Mouse (Mus musculus) left cerebral cortex, postnatal 14 days (tissue): ENCODE measurements around the gene Arih2. TPM values are rescaled to one million over a fixed set of nuclear protein-coding genes. Genes with fewer than 3 reads are reported as not detected.
"Not testable (repeated sequence)": the region's sequence is repeated elsewhere in the genome, so short reads cannot be mapped to it uniquely, and the experiment has no call there.

ENCODE experiments used
- DNase-seq, 2 experiments: peaks; one replicate each; pipeline ENCODE4 v3.0.0; 2021 to 2022; ENCODE audit warnings: low spot score in 2 of 2, mixed read lengths in 1 of 2
- intact Hi-C: fragments of 180-260 bp; cut with DNase I; formaldehyde crosslinking; loops from one replicate; pipeline ENCODE4 v1.15.1; 2025
- total RNA-seq, 2 experiments: library from RNA; stranded (reverse); gene quantifications; 2 replicates each; pipeline ENCODE4 v1.2.3; 2021

The Arih2 gene
- total RNA-seq, 2 experiments from 2014 or later = 49.8 to 50.2 TPM

DNA sequence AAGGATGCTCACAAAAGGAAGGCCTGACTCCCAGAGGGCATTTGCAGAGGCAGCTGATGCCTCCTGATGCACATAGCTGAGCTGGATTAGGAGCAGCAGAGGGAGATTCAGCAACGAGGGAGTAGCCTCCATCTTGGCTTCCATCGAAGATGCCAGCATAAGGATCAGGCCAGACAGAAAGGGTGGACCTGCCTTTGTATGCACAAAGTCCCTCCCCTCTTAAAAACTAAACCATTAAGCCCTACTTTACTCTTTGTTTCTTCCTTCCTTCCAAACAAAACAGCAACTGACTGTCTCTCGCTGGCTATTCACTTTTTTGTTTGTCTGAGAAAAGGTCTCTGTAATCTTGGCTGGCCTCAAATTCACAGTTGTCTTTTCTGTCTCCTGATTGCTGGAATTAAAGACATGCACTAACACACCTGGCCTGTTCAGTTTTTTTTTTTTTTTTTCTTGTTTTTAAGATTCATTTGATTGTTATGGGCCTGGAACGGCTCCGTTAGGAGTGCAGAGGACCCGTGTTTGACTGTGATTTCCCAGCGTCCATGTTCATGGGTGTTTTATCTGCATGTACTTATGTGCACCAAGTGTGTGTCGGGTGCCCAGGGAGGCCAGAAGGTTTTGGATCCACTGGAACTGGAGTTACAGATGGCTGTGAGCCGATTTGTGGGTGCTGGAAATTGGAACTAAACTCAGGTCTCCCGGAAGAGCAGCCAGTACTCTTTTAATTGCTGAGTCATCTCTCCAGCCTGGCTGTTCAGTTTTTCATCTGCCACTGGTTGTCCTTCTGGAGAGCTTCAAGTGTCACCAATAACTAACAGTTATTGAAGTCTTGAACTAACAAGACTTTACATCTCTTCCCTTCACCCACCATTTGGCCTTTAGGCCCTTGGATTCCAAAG lies 5.6 kb upstream of the Arih2 start:
- DNase-seq = no peak
- intact Hi-C loops = no loop called here

DNA sequence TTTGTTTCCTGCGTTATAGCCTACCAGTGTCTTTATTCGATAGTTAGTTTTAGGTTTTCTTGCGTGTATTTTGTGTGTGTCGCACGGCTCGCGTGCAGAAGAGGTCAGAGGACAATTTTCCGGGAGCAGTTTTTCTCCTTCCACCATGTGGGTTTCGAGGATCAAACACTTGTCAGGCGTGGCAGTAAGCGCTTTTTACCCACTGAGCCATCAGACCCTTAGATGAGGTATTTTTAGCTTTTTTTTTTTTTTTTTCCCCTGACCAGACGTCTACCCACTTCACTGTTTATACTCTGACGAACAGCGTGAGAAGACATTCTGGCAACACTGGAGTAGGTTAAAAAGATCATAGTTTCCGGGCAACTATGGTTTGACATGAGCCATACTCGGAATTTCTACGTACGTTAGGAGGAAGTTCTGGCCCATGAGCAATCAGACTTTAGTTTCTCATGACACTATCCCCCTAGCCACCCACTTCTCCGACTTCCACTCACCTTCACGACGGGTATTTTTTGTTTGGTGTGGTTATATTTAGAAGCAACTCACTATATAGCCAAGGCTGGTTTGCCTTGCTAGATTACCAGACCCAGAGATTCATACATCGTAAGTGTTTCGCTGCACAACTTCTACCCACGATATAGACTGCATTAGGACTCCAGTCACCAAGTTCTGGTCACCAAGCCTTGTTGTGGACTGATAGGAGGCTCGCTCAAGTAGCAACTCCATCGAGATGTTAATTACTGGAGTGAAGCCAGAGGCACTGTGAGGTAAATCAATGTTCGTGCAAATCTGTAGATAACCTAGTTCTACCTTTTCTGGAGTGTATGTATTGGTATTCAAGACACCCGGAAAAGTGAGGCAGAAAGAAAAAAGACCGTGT lies 615 bp upstream of the Arih2 start:
- intact Hi-C loops = no loop called here
- DNase-seq = no peak

GRCm38 (mm10) chr9:108648166-108648565 lies 1.0 kb downstream of the Arih2 start:
- DNase-seq = no peak
- intact Hi-C loops = no loop called here

DNA sequence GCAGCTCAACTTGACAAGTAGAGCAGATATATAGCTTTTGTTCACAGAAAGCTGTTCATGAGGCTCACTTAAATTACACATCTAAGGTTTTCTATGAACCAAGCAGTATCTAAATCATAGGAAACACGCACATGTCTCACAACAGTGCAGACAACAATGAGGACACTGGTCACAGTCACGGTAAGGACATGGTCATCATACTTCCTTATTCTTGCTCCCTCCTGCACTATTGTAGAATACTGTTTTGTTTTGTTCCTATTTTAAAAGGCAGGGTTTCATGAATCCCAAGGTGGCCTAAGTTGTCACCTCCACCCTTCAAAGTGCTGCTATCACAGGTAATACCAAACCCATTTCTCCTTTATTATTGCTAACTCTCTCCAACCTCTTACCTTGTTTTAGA lies 9.4 kb downstream of the Arih2 start:
- DNase-seq = no peak
- intact Hi-C loops = no loop called here

GRCm38 (mm10) chr9:108635415-108635814 lies 13.8 kb downstream of the Arih2 start:
- DNase-seq = no peak
- intact Hi-C loops = no loop called here

DNA sequence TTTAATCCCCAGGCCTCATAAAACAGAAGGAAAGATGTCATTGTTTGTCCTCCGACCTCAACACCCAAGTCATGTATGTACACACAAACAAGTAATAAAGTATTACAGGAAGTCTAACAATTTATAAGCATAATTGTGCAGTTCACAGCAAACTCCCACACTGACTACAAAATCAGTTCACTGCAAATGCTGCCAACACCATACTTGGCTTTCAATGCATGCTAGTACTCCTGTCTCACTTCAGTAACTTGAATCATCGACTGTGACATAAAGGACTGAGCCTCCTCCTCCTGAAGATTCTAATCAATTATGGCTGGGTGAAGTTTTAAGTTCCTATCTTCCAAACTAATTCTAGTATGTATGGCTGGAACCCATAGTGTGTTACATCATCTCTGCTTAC lies 15.3 kb downstream of the Arih2 start:
- DNase-seq = peak in 1 of 2 experiments; percentile 25

GRCm38 (mm10) chr9:108632375-108632774 lies 16.8 kb downstream of the Arih2 start:
- intact Hi-C loops = no loop called here
- DNase-seq = no peak

More for the DNA sequence above, 15.3 kb downstream of the Arih2 start:
- intact Hi-C loops = no loop called here

GRCm38 (mm10) chr9:108631631-108632256 lies 17.4 kb downstream of the Arih2 start:
- intact Hi-C loops = no loop called here
- no peak for DNase-seq

DNA sequence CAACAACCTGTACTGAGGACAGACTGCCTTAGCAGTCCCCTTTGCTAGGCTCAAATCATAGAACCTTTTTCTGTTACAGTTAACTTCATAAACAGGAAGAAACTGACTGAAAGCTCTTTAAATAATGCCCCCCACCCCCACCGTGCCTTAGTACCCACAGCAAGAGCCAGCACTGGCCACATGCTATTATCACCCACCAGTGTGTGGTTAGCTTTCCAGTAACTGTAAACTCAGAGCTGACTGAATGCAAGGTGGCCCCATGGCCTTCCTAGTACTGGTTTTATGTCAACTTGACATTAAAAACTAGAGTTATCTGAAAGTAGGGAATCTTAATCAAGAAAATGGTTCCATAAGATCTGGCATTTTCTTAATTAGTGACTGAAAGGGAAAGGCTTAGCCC lies 18.5 kb downstream of the Arih2 start:
- intact Hi-C loops = no loop called here
- no peak for DNase-seq

- intact Hi-C loops = no loop called here
- DNase-seq = no peak
These were observed 21.0 kb downstream of the Arih2 start for GRCm38 (mm10) chr9:108628141-108628540.

GRCm38 (mm10) chr9:108626498-108626897 lies 22.7 kb downstream of the Arih2 start:
- intact Hi-C loops = no loop called here
- no peak for DNase-seq

DNA sequence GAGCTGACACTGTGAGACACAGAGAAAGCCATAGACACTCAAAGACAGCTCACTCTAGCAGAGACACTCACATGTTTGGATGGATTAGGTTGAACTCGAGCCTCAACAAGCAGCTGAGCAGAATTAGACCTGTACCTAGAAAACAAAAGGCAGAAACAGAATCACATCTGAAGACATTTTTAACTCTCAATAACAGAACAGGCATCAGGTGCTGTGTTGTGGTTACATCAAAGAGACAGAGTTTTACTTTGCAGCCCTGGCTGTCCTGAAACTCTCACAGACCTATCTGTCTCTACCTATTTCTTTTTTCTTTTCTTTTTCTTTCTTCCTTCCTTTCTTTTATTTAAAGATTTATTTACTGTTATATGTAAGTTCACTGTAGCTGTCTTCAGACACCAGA lies 31.9 kb downstream of the Arih2 start:
- intact Hi-C loops = no loop called here
- no peak for DNase-seq

DNA sequence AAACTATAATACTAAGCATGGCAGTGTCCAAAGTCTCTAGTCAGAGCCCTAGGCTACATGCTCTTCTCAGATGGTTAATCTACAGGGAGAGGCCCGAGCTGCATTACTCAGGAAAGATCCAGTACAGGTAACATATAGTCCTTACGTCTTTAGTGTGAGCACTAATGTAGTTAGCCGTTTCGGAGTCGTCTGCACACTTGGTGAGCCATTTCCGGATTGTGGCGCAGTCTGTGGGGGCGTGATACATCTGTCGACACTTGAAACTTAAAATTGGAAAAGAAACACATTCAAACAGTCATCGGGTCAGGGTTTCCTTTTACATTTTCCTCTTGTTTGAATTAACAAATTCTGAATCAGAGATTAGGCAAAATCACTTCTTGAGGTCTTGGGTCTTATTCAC lies 37.7 kb downstream of the Arih2 start:
- intact Hi-C loops = no loop called here
- peak in 1 of 2 experiments; percentile 25 for DNase-seq

- intact Hi-C loops = no loop called here
- DNase-seq = no peak
These were observed 40.3 kb downstream of the Arih2 start for GRCm38 (mm10) chr9:108608889-108609288.

DNA sequence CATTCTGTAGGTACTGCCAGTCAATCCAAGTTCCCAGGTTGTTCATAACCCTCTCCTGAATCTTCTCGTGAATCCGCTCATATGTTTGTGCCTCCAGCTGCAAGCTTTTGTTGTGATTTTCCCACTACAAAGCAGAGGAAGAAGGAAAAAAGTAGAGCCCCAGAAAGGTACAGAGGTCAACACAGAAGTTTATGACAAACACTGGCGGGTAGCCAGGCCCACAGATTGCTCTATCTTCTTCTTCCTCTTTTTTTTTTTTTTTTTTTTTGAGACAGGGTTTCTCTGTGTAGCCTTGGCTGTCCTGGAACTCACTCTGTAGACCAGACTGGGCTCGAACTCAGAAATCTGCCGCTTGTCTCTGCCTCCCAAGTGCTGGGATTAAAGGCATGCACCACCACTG lies 41.3 kb downstream of the Arih2 start:
- intact Hi-C loops, DNase-seq: not testable (repeated sequence)

- intact Hi-C loops = no loop called here
- no peak for DNase-seq
These were observed 47.2 kb downstream of the Arih2 start for GRCm38 (mm10) chr9:108601986-108602385.

DNA sequence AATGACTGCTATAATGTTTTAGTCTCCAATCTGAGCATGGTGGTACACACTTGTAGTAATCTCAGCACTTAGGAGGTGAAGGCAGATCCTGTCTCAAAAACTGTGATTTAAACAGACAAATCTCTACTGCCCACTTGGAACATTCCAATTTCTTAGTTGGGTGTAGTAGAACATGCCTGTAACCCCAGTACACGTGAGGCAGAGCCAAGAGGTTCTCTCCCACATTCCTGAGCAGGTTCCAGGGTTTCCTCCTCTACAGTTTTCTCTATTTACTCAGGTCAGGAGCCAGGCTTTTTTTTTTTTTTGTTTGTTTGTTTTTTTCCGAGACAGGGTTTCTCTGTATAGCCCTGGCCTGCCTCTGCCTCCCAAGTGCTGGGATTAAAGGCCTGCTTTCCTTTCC lies 49.2 kb downstream of the Arih2 start:
- no peak for DNase-seq
- intact Hi-C loops = no loop called here

DNA sequence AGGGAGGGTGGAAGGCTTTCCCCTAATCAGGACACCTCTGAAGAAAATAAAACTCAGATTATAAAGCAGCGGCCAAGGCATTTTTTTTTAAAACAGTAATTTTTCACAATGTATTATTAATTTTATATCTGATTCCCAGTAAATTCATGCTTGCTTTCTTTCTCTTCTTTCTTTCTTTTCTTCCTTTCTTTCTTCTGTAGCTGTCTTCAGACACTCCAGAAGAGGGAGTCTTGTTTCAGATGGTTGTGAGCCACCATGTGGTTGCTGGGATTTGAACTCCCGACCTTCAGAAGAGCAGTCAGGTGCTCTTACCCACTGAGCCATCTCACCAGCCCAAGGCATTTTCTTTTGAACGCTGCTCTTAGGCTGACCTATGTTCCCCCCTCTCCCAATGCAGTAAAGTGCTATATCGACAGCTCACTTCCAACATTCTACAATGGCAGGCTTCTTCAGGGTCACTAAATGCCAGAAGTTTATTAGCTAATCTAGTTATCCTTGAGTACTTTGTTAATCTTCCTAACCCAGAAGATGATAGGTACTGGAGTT lies 50.1 kb downstream of the Arih2 start:
- intact Hi-C loops = no loop called here
- no peak for DNase-seq

- DNase-seq = peak; percentile 70 to 80
- intact Hi-C loops = no loop called here
These were observed 52.0 kb downstream of the Arih2 start, which contains the start of gene P4htm for GRCm38 (mm10) chr9:108596998-108597764. Gene P4htm (minus strand): TSS chr9:108597667.
